Comparison of ENCODE assay signal across 9 mouse cellular contexts in the genomic region with DNA sequence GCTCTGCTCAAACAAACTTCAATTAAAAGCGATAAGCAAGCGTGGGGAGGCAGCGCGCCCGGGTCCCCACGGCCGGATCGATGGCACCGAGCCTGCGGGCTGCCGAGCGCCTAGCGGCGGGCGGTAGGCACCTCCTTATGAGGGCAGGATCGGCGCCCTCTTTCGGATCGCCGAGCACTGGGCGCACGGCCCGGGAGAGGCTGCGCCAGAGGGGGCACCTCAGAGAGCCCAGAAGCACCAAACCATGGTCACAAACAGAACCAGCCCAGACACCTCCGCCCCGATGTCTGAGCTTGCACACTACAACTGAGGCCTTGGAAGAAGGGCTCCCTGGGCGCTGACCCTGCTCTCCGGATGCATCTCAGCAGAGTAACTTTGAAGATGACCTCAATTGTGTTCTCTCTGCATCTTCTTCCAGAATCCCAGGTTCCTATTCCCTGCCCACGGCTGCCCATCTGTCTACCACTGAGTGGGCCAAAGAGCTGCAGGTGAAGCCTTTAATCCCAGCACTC. TPM values are rescaled to one million over a fixed set of nuclear protein-coding genes. Genes with fewer than 3 reads are reported as not detected.
DNase-seq lines count a peak whose midpoint lies in the region; ATAC-seq and TF ChIP-seq lines count a peak whose summit lies in the region.
"Had no signal": no experiment of that assay in that cellular context is flagged by ENCODE, and none has a peak within 500 bp of the region (broad histone marks: within the 10 kb centered on the region; RNA-seq: fewer than 3 reads in every experiment).

No protein-coding gene starts in this region.

- WGBS in heart, embryonic 10.5 days: 2% methylated on average over 29 of the region's 29 CpGs
- WGBS in forebrain, embryonic 10.5 days: 1% methylated on average over 29 of the region's 29 CpGs
- WGBS in hindbrain, embryonic 15.5 days: 2% methylated on average over 29 of the region's 29 CpGs
- 2% methylated on average over 29 of the region's 29 CpGs for WGBS in limb, embryonic 15.5 days
- 2% methylated on average over 29 of the region's 29 CpGs for WGBS in neural tube, embryonic 12.5 days

- peak overlapping the region; percentile 64 for H3K4me3 ChIP-seq in heart, embryonic 10.5 days
- peak overlapping the region; percentile 51 for H3K4me3 ChIP-seq in bone marrow macrophage, adult 2 months (ENCODE audit: insufficient read depth, low read length)
- H3K4me3 ChIP-seq in forebrain, embryonic 10.5 days: peak overlapping the region; percentile 55
- H3K4me3 ChIP-seq in hindbrain, embryonic 15.5 days: peak overlapping the region; percentile 35
- H3K4me3 ChIP-seq in limb, embryonic 15.5 days: peak overlapping the region; percentile 44
- peak overlapping the region; percentile 29 for H3K4me3 ChIP-seq in neural tube, embryonic 12.5 days

- no peak for DNase-seq in heart, embryonic 10.5 days (ENCODE audit: low spot score)
- no peak for DNase-seq in heart, postnatal 25 days (ENCODE audit: low spot score)
- DNase-seq in forebrain, embryonic 10.5 days (ENCODE audit: extremely low spot score, low spot score): no peak
- no peak for DNase-seq in spleen, postnatal 10 days (ENCODE audit: low spot score in 2 of 2)

- H3K4me1 ChIP-seq in heart, embryonic 10.5 days: peaks cover 28% of the 10 kb centered on the region
- no peaks in the 10 kb centered on the region for H3K4me1 ChIP-seq in bone marrow macrophage, adult 2 months (ENCODE audit: control insufficient read depth, insufficient read depth, low read length)
- peaks cover 59% of the 10 kb centered on the region for H3K4me1 ChIP-seq in forebrain, embryonic 10.5 days
- peaks cover 42% of the 10 kb centered on the region for H3K4me1 ChIP-seq in hindbrain, embryonic 15.5 days (replicated peaks)
- peaks cover 22% of the 10 kb centered on the region for H3K4me1 ChIP-seq in limb, embryonic 15.5 days
- peaks cover 39% of the 10 kb centered on the region for H3K4me1 ChIP-seq in neural tube, embryonic 12.5 days

- peak overlapping the region; percentile 84 for H3K4me2 ChIP-seq in hindbrain, embryonic 15.5 days
- peak overlapping the region; percentile 83 for H3K4me2 ChIP-seq in limb, embryonic 15.5 days
- peak overlapping the region; percentile 71 for H3K4me2 ChIP-seq in neural tube, embryonic 12.5 days (replicated peaks)

- no peak for TF ChIP-seq POLR2A in bone marrow macrophage, adult 2 months (IDR thresholded peaks at IDR 0.05; ENCODE audit: borderline replicate concordance, low read depth, low read length)

- ATAC-seq in hindbrain, embryonic 15.5 days (ENCODE audit: low FRiP score, low read depth): no peak
- ATAC-seq in limb, embryonic 15.5 days (ENCODE audit: insufficient number of reproducible peaks, low FRiP score, low TSS enrichment, low read depth): no peak
- no peak for ATAC-seq in neural tube, embryonic 12.5 days (ENCODE audit: low FRiP score, low read depth)

- no peak for TF ChIP-seq CTCF in bone marrow macrophage, adult 2 months (IDR thresholded peaks at IDR 0.05; ENCODE audit: low read depth, low read length)

- intact Hi-C loops in heart, postnatal 25 days (cut with DNase I): loop anchor here (5.0 kb wide), 1 partner anchor 218 kb away; no protein-coding TSS in a partner anchor

- peak overlapping the region; percentile 72 for H3K27ac ChIP-seq in heart, embryonic 10.5 days
- no peak overlapping the region for H3K27ac ChIP-seq in bone marrow macrophage, adult 2 months (ENCODE audit: insufficient read depth, low read depth, low read length)
- peak overlapping the region; percentile 62; the same call in 1 of the 2 replicates for H3K27ac ChIP-seq in forebrain, embryonic 10.5 days
- H3K27ac ChIP-seq in hindbrain, embryonic 15.5 days (replicated peaks): no peak overlapping the region
- no peak overlapping the region for H3K27ac ChIP-seq in limb, embryonic 15.5 days
- no peak overlapping the region for H3K27ac ChIP-seq in neural tube, embryonic 12.5 days

- peaks cover 63% of the 10 kb centered on the region for H3K27me3 ChIP-seq in heart, embryonic 10.5 days (ENCODE audit: insufficient read depth, poor library complexity, severe bottlenecking)
- H3K27me3 ChIP-seq in forebrain, embryonic 10.5 days (ENCODE audit: poor library complexity, severe bottlenecking): peaks cover 57% of the 10 kb centered on the region
- H3K27me3 ChIP-seq in hindbrain, embryonic 15.5 days: peaks cover 17% of the 10 kb centered on the region
- H3K27me3 ChIP-seq in limb, embryonic 15.5 days: peaks cover 44% of the 10 kb centered on the region
- peaks cover 45% of the 10 kb centered on the region for H3K27me3 ChIP-seq in neural tube, embryonic 12.5 days (replicated peaks)

- no peaks in the 10 kb centered on the region for H3K9me3 ChIP-seq in heart, embryonic 10.5 days
- H3K9me3 ChIP-seq in forebrain, embryonic 10.5 days: no peaks in the 10 kb centered on the region
- no peaks in the 10 kb centered on the region for H3K9me3 ChIP-seq in hindbrain, embryonic 15.5 days
- H3K9me3 ChIP-seq in limb, embryonic 15.5 days: no peaks in the 10 kb centered on the region
- H3K9me3 ChIP-seq in neural tube, embryonic 12.5 days: no peaks in the 10 kb centered on the region
- H3K9me3 ChIP-seq: G1E had no signal

- peak overlapping the region; percentile 23; the same call in 1 of the 2 replicates for H3K9ac ChIP-seq in hindbrain, embryonic 15.5 days
- H3K9ac ChIP-seq in limb, embryonic 15.5 days: peak overlapping the region; percentile 37; the same call in 1 of the 2 replicates
- H3K9ac ChIP-seq in neural tube, embryonic 12.5 days: peak overlapping the region; percentile 38; the same call in 1 of the 2 replicates

- peaks cover 15% of the 10 kb centered on the region for H3K36me3 ChIP-seq in heart, embryonic 10.5 days
- peaks cover 18% of the 10 kb centered on the region for H3K36me3 ChIP-seq in forebrain, embryonic 10.5 days (replicated peaks)
- peaks cover 10% of the 10 kb centered on the region for H3K36me3 ChIP-seq in hindbrain, embryonic 15.5 days
- peaks cover 16% of the 10 kb centered on the region for H3K36me3 ChIP-seq in limb, embryonic 15.5 days
- H3K36me3 ChIP-seq in neural tube, embryonic 12.5 days: peaks cover 12% of the 10 kb centered on the region

RNA-seq across cellular contexts. Expression of a gene that starts 37.8 kb away (rescaled TPM):
- 58.4 and 59.0 TPM in 2 replicates for polyA plus RNA-seq in heart, embryonic 10.5 days (2016; fragmentation: Nextera tagmentation; extraction: Ambion mirVana)
- 10 to 100 TPM; 65.2 to 66.1 TPM for total RNA-seq in heart, postnatal 25 days (2021)
- polyA plus RNA-seq in bone marrow macrophage, adult 2 months (2012; ENCODE audit: insufficient read depth, insufficient read length, missing spikeins): 69.2 and 82.6 TPM in 2 replicates
- polyA plus RNA-seq in forebrain, embryonic 10.5 days (2016; fragmentation: Nextera tagmentation; extraction: Ambion mirVana): 62.4 and 66.0 TPM in 2 replicates
- 32.4 and 34.7 TPM in 2 replicates for polyA plus RNA-seq in hindbrain, embryonic 15.5 days (2015; fragmentation: Nextera tagmentation; extraction: Ambion mirVana)
- polyA plus RNA-seq in limb, embryonic 15.5 days (2015; fragmentation: Nextera tagmentation; extraction: Ambion mirVana): 47.6 and 54.0 TPM in 2 replicates
- 44.9 and 49.7 TPM in 2 replicates for polyA plus RNA-seq in neural tube, embryonic 12.5 days (2016; fragmentation: Nextera tagmentation; extraction: Ambion mirVana)

RNA-seq across cellular contexts. Expression of a gene that starts 37.9 kb away (rescaled TPM):
- 113 and 137 TPM in 2 replicates for polyA plus RNA-seq in heart, embryonic 10.5 days (2016; fragmentation: Nextera tagmentation; extraction: Ambion mirVana)
- 10 to 100 TPM; 83.5 to 84.3 TPM for total RNA-seq in heart, postnatal 25 days (2021)
- 40.9 and 43.2 TPM in 2 replicates for polyA plus RNA-seq in bone marrow macrophage, adult 2 months (2012; ENCODE audit: insufficient read depth, insufficient read length, missing spikeins)
- 261 and 275 TPM in 2 replicates for polyA plus RNA-seq in forebrain, embryonic 10.5 days (2016; fragmentation: Nextera tagmentation; extraction: Ambion mirVana)
- 152 and 194 TPM in 2 replicates for polyA plus RNA-seq in hindbrain, embryonic 15.5 days (2015; fragmentation: Nextera tagmentation; extraction: Ambion mirVana)
- polyA plus RNA-seq in limb, embryonic 15.5 days (2015; fragmentation: Nextera tagmentation; extraction: Ambion mirVana): 129 and 136 TPM in 2 replicates
- polyA plus RNA-seq in neural tube, embryonic 12.5 days (2016; fragmentation: Nextera tagmentation; extraction: Ambion mirVana): 150 and 170 TPM in 2 replicates

RNA-seq across cellular contexts. Expression of a gene that starts 43.7 kb away (rescaled TPM):
- 0.34 and 0.98 TPM in 2 replicates for polyA plus RNA-seq in heart, embryonic 10.5 days (2016; fragmentation: Nextera tagmentation; extraction: Ambion mirVana)
- total RNA-seq in heart, postnatal 25 days (2021): not detected
- not detected in 2 replicates for polyA plus RNA-seq in bone marrow macrophage, adult 2 months (2012; ENCODE audit: insufficient read depth, insufficient read length, missing spikeins)
- polyA plus RNA-seq in forebrain, embryonic 10.5 days (2016; fragmentation: Nextera tagmentation; extraction: Ambion mirVana): 2.6 and 2.8 TPM in 2 replicates
- polyA plus RNA-seq in hindbrain, embryonic 15.5 days (2015; fragmentation: Nextera tagmentation; extraction: Ambion mirVana): 9.8 and 11.1 TPM in 2 replicates
- 0.81 and 1.2 TPM in 2 replicates for polyA plus RNA-seq in limb, embryonic 15.5 days (2015; fragmentation: Nextera tagmentation; extraction: Ambion mirVana)
- polyA plus RNA-seq in neural tube, embryonic 12.5 days (2016; fragmentation: Nextera tagmentation; extraction: Ambion mirVana): 2.9 and 3.8 TPM in 2 replicates
- total RNA-seq: G1E had no signal
- polyA plus RNA-seq: G1E had no signal

Comparison
In these comparisons a context has a peak if more than half of its experiments do, and no peak if none do; other contexts are left out.
1. H3K27ac ChIP-seq: peak in heart, embryonic 10.5 days (single experiment) and forebrain, embryonic 10.5 days (single experiment); none in bone marrow macrophage, adult 2 months (single experiment), hindbrain, embryonic 15.5 days (single experiment), limb, embryonic 15.5 days (single experiment) and neural tube, embryonic 12.5 days (single experiment).
2. Peak in every context shown above with its lines, with median percentiles within 50 percentile points of each other: H3K4me3 ChIP-seq, H3K4me2 ChIP-seq and H3K9ac ChIP-seq.